Mouse (Mus musculus): ENCODE results near the gene Gria3. TPM values are rescaled to one million over a fixed set of nuclear protein-coding genes. Genes with fewer than 3 reads are reported as not detected.

The Gria3 gene
- polyA plus RNA-seq, 1 experiment from 2014 or later = 19.1 TPM

- H3K27ac ChIP-seq (replicated peaks) = no peak overlapping the region
- no peak overlapping the region for H3K4me2 ChIP-seq
- no peaks in the 10 kb centered on the region for H3K36me3 ChIP-seq
- H3K27me3 ChIP-seq (replicated peaks) = no peaks in the 10 kb centered on the region
- H3K4me1 ChIP-seq = no peaks in the 10 kb centered on the region
- H3K9me3 ChIP-seq (replicated peaks) = no peaks in the 10 kb centered on the region
- WGBS = 15% methylated on average over 1 of the region's 1 CpGs
- ATAC-seq (ENCODE audit: low FRiP score) = no peak
- H3K4me3 ChIP-seq (replicated peaks) = no peak overlapping the region
- no peak overlapping the region for H3K9ac ChIP-seq (replicated peaks)
Observed at GRCm38 (mm10) chrX:41435541-41435940, 34.9 kb downstream of the Gria3 start.

GRCm38 (mm10) chrX:41438841-41439240, 38.2 kb downstream of the Gria3 start:
- Histone ChIP-seq H3K36me3 (no peaks in the 10 kb centered on the region), H3K9me3 (replicated peaks) (no peaks in the 10 kb centered on the region), H3K9ac (replicated peaks) (no peak overlapping the region), H3K27ac (replicated peaks) (no peak overlapping the region), H3K4me2 (no peak overlapping the region), H3K4me1 (no peaks in the 10 kb centered on the region), H3K4me3 (replicated peaks) (no peak overlapping the region), H3K27me3 (replicated peaks) (no peaks in the 10 kb centered on the region)
- ATAC-seq (ENCODE audit: low FRiP score) = no peak
- WGBS = 78% methylated on average over 5 of the region's 5 CpGs

- no peaks in the 10 kb centered on the region for H3K27me3 ChIP-seq (replicated peaks)
- no peaks in the 10 kb centered on the region for H3K4me1 ChIP-seq
- 76% methylated on average over 1 of the region's 1 CpGs for WGBS
- H3K27ac ChIP-seq (replicated peaks) = no peak overlapping the region
- no peak overlapping the region for H3K4me3 ChIP-seq (replicated peaks)
- H3K9me3 ChIP-seq (replicated peaks) = no peaks in the 10 kb centered on the region
- H3K4me2 ChIP-seq = no peak overlapping the region
- ATAC-seq (ENCODE audit: low FRiP score) = no peak
- H3K9ac ChIP-seq (replicated peaks) = no peak overlapping the region
- no peaks in the 10 kb centered on the region for H3K36me3 ChIP-seq
Observed at GRCm38 (mm10) chrX:41448876-41449275, 48.2 kb downstream of the Gria3 start.

- Histone ChIP-seq H3K9me3 (replicated peaks) (no peaks in the 10 kb centered on the region), H3K4me3 (replicated peaks) (no peak overlapping the region)
- WGBS = 80% methylated on average over 2 of the region's 2 CpGs
Observed at GRCm38 (mm10) chrX:41477486-41477885, 76.8 kb downstream of the Gria3 start.

GRCm38 (mm10) chrX:41496528-41496927, 95.9 kb downstream of the Gria3 start:
- Histone ChIP-seq H3K4me2 (no peak overlapping the region), H3K27me3 (replicated peaks) (no peaks in the 10 kb centered on the region), H3K27ac (replicated peaks) (no peak overlapping the region), H3K9me3 (replicated peaks) (no peaks in the 10 kb centered on the region), H3K9ac (replicated peaks) (no peak overlapping the region), H3K4me1 (no peaks in the 10 kb centered on the region), H3K4me3 (replicated peaks) (no peak overlapping the region), H3K36me3 (no peaks in the 10 kb centered on the region)
- no peak for ATAC-seq (ENCODE audit: low FRiP score)
- 86% methylated on average over 4 of the region's 4 CpGs for WGBS

More at GRCm38 (mm10) chrX:41477486-41477885, 76.8 kb downstream of the Gria3 start:
- Histone ChIP-seq H3K36me3 (no peaks in the 10 kb centered on the region), H3K9ac (replicated peaks) (no peak overlapping the region), H3K27ac (replicated peaks) (no peak overlapping the region), H3K27me3 (replicated peaks) (no peaks in the 10 kb centered on the region), H3K4me1 (no peaks in the 10 kb centered on the region), H3K4me2 (no peak overlapping the region)
- ATAC-seq (ENCODE audit: low FRiP score) = no peak

- no peak overlapping the region for H3K9ac ChIP-seq (replicated peaks)
- H3K4me1 ChIP-seq = no peaks in the 10 kb centered on the region
- no peaks in the 10 kb centered on the region for H3K27me3 ChIP-seq (replicated peaks)
- no peak overlapping the region for H3K4me3 ChIP-seq (replicated peaks)
- WGBS = 32% methylated on average over 3 of the region's 3 CpGs
- no peak for ATAC-seq (ENCODE audit: low FRiP score)
- no peaks in the 10 kb centered on the region for H3K36me3 ChIP-seq
- H3K4me2 ChIP-seq = no peak overlapping the region
- no peaks in the 10 kb centered on the region for H3K9me3 ChIP-seq (replicated peaks)
- H3K27ac ChIP-seq (replicated peaks) = no peak overlapping the region
Observed at GRCm38 (mm10) chrX:41505371-41505770, 104.7 kb downstream of the Gria3 start.

GRCm38 (mm10) chrX:41507959-41508358, 107.3 kb downstream of the Gria3 start:
- H3K4me2 ChIP-seq = no peak overlapping the region
- no peak overlapping the region for H3K4me3 ChIP-seq (replicated peaks)
- no peaks in the 10 kb centered on the region for H3K9me3 ChIP-seq (replicated peaks)
- 74% methylated on average over 1 of the region's 1 CpGs for WGBS
- H3K9ac ChIP-seq (replicated peaks) = no peak overlapping the region
- no peaks in the 10 kb centered on the region for H3K4me1 ChIP-seq
- no peaks in the 10 kb centered on the region for H3K36me3 ChIP-seq
- no peaks in the 10 kb centered on the region for H3K27me3 ChIP-seq (replicated peaks)
- no peak for ATAC-seq (ENCODE audit: low FRiP score)
- H3K27ac ChIP-seq (replicated peaks) = no peak overlapping the region

- Histone ChIP-seq H3K36me3 (no peaks in the 10 kb centered on the region), H3K4me2 (no peak overlapping the region), H3K4me3 (replicated peaks) (no peak overlapping the region), H3K27me3 (replicated peaks) (no peaks in the 10 kb centered on the region), H3K27ac (replicated peaks) (no peak overlapping the region), H3K9ac (replicated peaks) (no peak overlapping the region), H3K4me1 (no peaks in the 10 kb centered on the region), H3K9me3 (replicated peaks) (no peaks in the 10 kb centered on the region)
- WGBS = 80% methylated on average over 3 of the region's 3 CpGs
- ATAC-seq (ENCODE audit: low FRiP score) = no peak
Observed at GRCm38 (mm10) chrX:41514982-41515381, 114.3 kb downstream of the Gria3 start.

- H3K9me3 ChIP-seq (replicated peaks) = no peaks in the 10 kb centered on the region
- H3K9ac ChIP-seq (replicated peaks) = no peak overlapping the region
- no peaks in the 10 kb centered on the region for H3K27me3 ChIP-seq (replicated peaks)
- no peak for ATAC-seq (ENCODE audit: low FRiP score)
- no peak overlapping the region for H3K4me2 ChIP-seq
- H3K27ac ChIP-seq (replicated peaks) = no peak overlapping the region
- no peaks in the 10 kb centered on the region for H3K4me1 ChIP-seq
- H3K4me3 ChIP-seq (replicated peaks) = no peak overlapping the region
- WGBS = 82% methylated on average over 2 of the region's 2 CpGs
- H3K36me3 ChIP-seq = no peaks in the 10 kb centered on the region
Observed at GRCm38 (mm10) chrX:41532511-41532910, 131.9 kb downstream of the Gria3 start.

GRCm38 (mm10) chrX:41535886-41536285, 135.2 kb downstream of the Gria3 start:
- Histone ChIP-seq H3K9me3 (replicated peaks) (no peaks in the 10 kb centered on the region), H3K4me1 (no peaks in the 10 kb centered on the region), H3K27me3 (replicated peaks) (no peaks in the 10 kb centered on the region), H3K4me3 (replicated peaks) (no peak overlapping the region), H3K27ac (replicated peaks) (no peak overlapping the region), H3K9ac (replicated peaks) (no peak overlapping the region), H3K4me2 (no peak overlapping the region), H3K36me3 (no peaks in the 10 kb centered on the region)
- WGBS = 79% methylated on average over 2 of the region's 2 CpGs
- ATAC-seq (ENCODE audit: low FRiP score) = no peak

GRCm38 (mm10) chrX:41562296-41563060, 161.8 kb downstream of the Gria3 start:
- 74% methylated on average over 6 of the region's 6 CpGs for WGBS
- H3K27ac ChIP-seq (replicated peaks) = no peak overlapping the region
- no peaks in the 10 kb centered on the region for H3K36me3 ChIP-seq
- H3K4me1 ChIP-seq = no peaks in the 10 kb centered on the region
- no peak for ATAC-seq (ENCODE audit: low FRiP score)
- H3K9me3 ChIP-seq (replicated peaks) = no peaks in the 10 kb centered on the region
- no peak overlapping the region for H3K4me2 ChIP-seq
- no peaks in the 10 kb centered on the region for H3K27me3 ChIP-seq (replicated peaks)
- no peak overlapping the region for H3K9ac ChIP-seq (replicated peaks)
- no peak overlapping the region for H3K4me3 ChIP-seq (replicated peaks)

GRCm38 (mm10) chrX:41564898-41565297, 164.2 kb downstream of the Gria3 start:
- H3K4me3 ChIP-seq (replicated peaks) = no peak overlapping the region
- no peaks in the 10 kb centered on the region for H3K27me3 ChIP-seq (replicated peaks)
- H3K36me3 ChIP-seq = no peaks in the 10 kb centered on the region
- no peak overlapping the region for H3K4me2 ChIP-seq
- ATAC-seq (ENCODE audit: low FRiP score) = no peak
- H3K9me3 ChIP-seq (replicated peaks) = no peaks in the 10 kb centered on the region
- no peak overlapping the region for H3K9ac ChIP-seq (replicated peaks)
- H3K4me1 ChIP-seq = no peaks in the 10 kb centered on the region
- 83% methylated on average over 2 of the region's 2 CpGs for WGBS
- no peak overlapping the region for H3K27ac ChIP-seq (replicated peaks)

Measured in neural tube, embryonic 15.5 days (tissue).